Mouse (Mus musculus) ES-E14 (cell line): Measurements from ENCODE around the gene Smg1.

Experiments
- HCFC1 ChIP-seq: IDR thresholded peaks from 2 replicates; pipeline ENCODE4 v1.6.1; 2012; ENCODE audit warnings: low read length, inconsistent platforms, borderline replicate concordance; ENCODE audit not compliant: insufficient read depth
- MAFK ChIP-seq: IDR thresholded peaks from 2 replicates; pipeline ENCODE4 v1.6.1; 2014; ENCODE audit warnings: mild to moderate bottlenecking, low read depth, low read length, inconsistent platforms; ENCODE audit not compliant: insufficient read depth
- ZNF384 ChIP-seq: IDR thresholded peaks from 2 replicates; pipeline ENCODE4 v1.6.1; 2012; ENCODE audit warnings: low read depth, low read length, inconsistent platforms

- TF ChIP-seq ZNF384, result peak; percentile 43; the same call in 1 of the 2 replicates
- TF ChIP-seq MAFK, result no peak
- no peak for TF ChIP-seq HCFC1
Observed at GRCm38 (mm10) chr7:118116787-118117538, 126.5 kb downstream of the Smg1 start.
